Mouse (Mus musculus) thymus, adult 18-20 months (tissue): ENCODE measurements around the gene Gsn.

Experiments
- DNase-seq, 2 experiments: peaks; one replicate each; pipeline ENCODE4 v3.0.0; 2022; ENCODE audit warnings: mixed read lengths in 2 of 2

Gsn gene

GRCm38 (mm10) chr2:35255004-35255403 lies 1.2 kb upstream of the Gsn start:
- DNase-seq = no peak

- DNase-seq = no peak
Observed at GRCm38 (mm10) chr2:35255462-35255861, 718 bp upstream of the Gsn start.

GRCm38 (mm10) chr2:35256932-35257331 lies 752 bp downstream of the Gsn start:
- no peak for DNase-seq

- DNase-seq = no peak
Observed at GRCm38 (mm10) chr2:35257886-35258285, 1.7 kb downstream of the Gsn start.

- no peak for DNase-seq
Observed at GRCm38 (mm10) chr2:35258590-35258989, 2.4 kb downstream of the Gsn start.

GRCm38 (mm10) chr2:35259338-35260080 lies 3.3 kb downstream of the Gsn start:
- peak in 1 of 2 experiments; percentile 58 for DNase-seq

GRCm38 (mm10) chr2:35260291-35260690 lies 4.1 kb downstream of the Gsn start:
- no peak for DNase-seq

- no peak for DNase-seq
Observed at GRCm38 (mm10) chr2:35264095-35264494, 7.9 kb downstream of the Gsn start.

- peak in 1 of 2 experiments; percentile 49 for DNase-seq
Observed at GRCm38 (mm10) chr2:35265296-35265695, 9.1 kb downstream of the Gsn start.

GRCm38 (mm10) chr2:35265775-35266174 lies 9.6 kb downstream of the Gsn start:
- no peak for DNase-seq

- DNase-seq = no peak
Observed at GRCm38 (mm10) chr2:35266251-35266905, 10.2 kb downstream of the Gsn start.

- DNase-seq = no peak
Observed at GRCm38 (mm10) chr2:35267156-35267875, 11.1 kb downstream of the Gsn start.

GRCm38 (mm10) chr2:35267876-35268566 lies 11.8 kb downstream of the Gsn start:
- DNase-seq = no peak

- DNase-seq = no peak
Observed at GRCm38 (mm10) chr2:35269136-35269535, 13.0 kb downstream of the Gsn start.

GRCm38 (mm10) chr2:35269716-35270260 lies 13.6 kb downstream of the Gsn start:
- DNase-seq = no peak

GRCm38 (mm10) chr2:35270531-35270984 lies 14.4 kb downstream of the Gsn start:
- DNase-seq = no peak

- DNase-seq = no peak
Observed at GRCm38 (mm10) chr2:35271817-35272216, 15.6 kb downstream of the Gsn start.

- no peak for DNase-seq
Observed at GRCm38 (mm10) chr2:35272881-35273280, 16.7 kb downstream of the Gsn start.

- no peak for DNase-seq
Observed at GRCm38 (mm10) chr2:35273536-35273935, 17.4 kb downstream of the Gsn start.

GRCm38 (mm10) chr2:35277686-35278085 lies 21.5 kb downstream of the Gsn start:
- no peak for DNase-seq

GRCm38 (mm10) chr2:35278371-35279210 lies 22.4 kb downstream of the Gsn start:
- no peak for DNase-seq

- DNase-seq = no peak
Observed at GRCm38 (mm10) chr2:35280001-35280400, 23.8 kb downstream of the Gsn start.
